ENCODE assay signal across 18 mouse cellular contexts in the genomic region with DNA sequence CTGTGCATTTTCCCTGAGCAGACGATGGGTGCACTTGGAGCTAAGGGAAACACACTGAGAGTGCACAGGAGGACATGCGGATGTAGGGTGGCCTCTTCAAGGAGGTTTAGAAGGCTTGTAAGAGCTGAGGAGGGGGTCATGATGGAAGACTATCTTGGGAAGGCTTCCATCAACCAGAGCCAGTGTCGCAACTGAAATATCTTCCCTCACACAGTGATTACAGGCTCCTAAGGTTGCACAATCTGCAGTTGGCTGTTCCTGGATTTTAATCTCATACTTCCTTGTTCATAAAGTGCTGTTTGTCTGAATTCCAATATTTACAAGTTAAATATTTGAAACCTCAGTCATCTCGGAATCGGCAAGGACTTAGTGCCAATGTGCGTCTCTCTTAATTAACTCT.
DNase-seq lines count a peak whose midpoint lies in the region; ATAC-seq and TF ChIP-seq lines count a peak whose summit lies in the region.
"Had no signal": no experiment of that assay in that cellular context is flagged by ENCODE, and none has a peak within 500 bp of the region (broad histone marks: within the 10 kb centered on the region; RNA-seq: fewer than 3 reads in every experiment).

No protein-coding gene starts in this region.

- no peak for TF ChIP-seq CTCF in thymus, adult 2 months (IDR thresholded peaks at IDR 0.05; ENCODE audit: borderline replicate concordance, control insufficient read depth, extremely low read depth, insufficient read depth, low read length, poor library complexity)

- H3K27me3 ChIP-seq in stomach, embryonic 15.5 days (replicated peaks), result no peaks in the 10 kb centered on the region
- no peaks in the 10 kb centered on the region for H3K27me3 ChIP-seq in thymus, adult 2 months (ENCODE audit: control insufficient read depth, insufficient read depth, low read length)
- H3K27me3 ChIP-seq: liver, embryonic 15.5 days; neural tube, embryonic 13.5 days had no signal

- ATAC-seq in stomach, embryonic 15.5 days (ENCODE audit: insufficient read depth, low FRiP score, low read depth), result 0 out of 2 replicates have a peak, but pooled peaks have one; percentile 43
- ATAC-seq: CD4-positive, CD25-positive, alpha-beta regulatory T cell, adult 4 months; forebrain, embryonic 14.5 days had no signal

- H3K4me2 ChIP-seq in stomach, embryonic 15.5 days, result no peak overlapping the region
- H3K4me2 ChIP-seq: liver, embryonic 15.5 days; neural tube, embryonic 13.5 days had no signal

- DNase-seq in adrenal gland, adult 2 months, result peak; percentile 30
- no peak for DNase-seq in adrenal gland, postnatal 36 days
- peak; percentile 51 for DNase-seq in gonadal fat pad, adult 2 months (ENCODE audit: low read depth)
- peak; percentile 49 for DNase-seq in lung, postnatal 10 days
- DNase-seq in kidney, postnatal 10 days, result no peak
- no peak for DNase-seq in thymus, adult 2 months
- no peak for DNase-seq in thymus, postnatal 14 days
- DNase-seq: cerebellum, adult 11 months; cerebellum, postnatal 25 days; gastrocnemius, postnatal 25 days; right cerebral cortex, postnatal 14 days had no signal

- H3K27ac ChIP-seq in stomach, embryonic 15.5 days, result peak overlapping the region; percentile 49; the same call in 1 of the 2 replicates
- no peak overlapping the region for H3K27ac ChIP-seq in thymus, adult 2 months (ENCODE audit: control insufficient read depth, insufficient read depth, low read length)
- H3K27ac ChIP-seq: left cerebral cortex, adult 2 months; liver, embryonic 15.5 days; neural tube, embryonic 13.5 days had no signal

- no peak for TF ChIP-seq POLR2A in thymus, adult 2 months (IDR thresholded peaks at IDR 0.05; ENCODE audit: control insufficient read depth, extremely low read depth, insufficient read depth, low read length, poor library complexity)

- peaks cover 10% of the 10 kb centered on the region for H3K4me1 ChIP-seq in stomach, embryonic 15.5 days
- peaks cover 7% of the 10 kb centered on the region for H3K4me1 ChIP-seq in thymus, adult 2 months (replicated peaks; ENCODE audit: control insufficient read depth, insufficient read depth, low read length)
- H3K4me1 ChIP-seq: liver, embryonic 15.5 days; neural tube, embryonic 13.5 days had no signal

- 61% methylated on average over 6 of the region's 6 CpGs for WGBS in stomach, embryonic 15.5 days
- WGBS in thymus, adult 2 months, result 95% methylated on average over 6 of the region's 6 CpGs

- no peak overlapping the region for H3K9ac ChIP-seq in stomach, embryonic 15.5 days
- H3K9ac ChIP-seq: liver, embryonic 15.5 days; neural tube, embryonic 13.5 days had no signal

- H3K9me3 ChIP-seq in stomach, embryonic 15.5 days, result no peaks in the 10 kb centered on the region
- H3K9me3 ChIP-seq: liver, embryonic 15.5 days; neural tube, embryonic 13.5 days had no signal

- H3K36me3 ChIP-seq in stomach, embryonic 15.5 days, result no peaks in the 10 kb centered on the region
- no peaks in the 10 kb centered on the region for H3K36me3 ChIP-seq in thymus, adult 2 months (ENCODE audit: control insufficient read depth, insufficient read depth, low read length)
- H3K36me3 ChIP-seq: G1E; liver, embryonic 15.5 days; neural tube, embryonic 13.5 days had no signal

- H3K4me3 ChIP-seq in stomach, embryonic 15.5 days (replicated peaks), result no peak overlapping the region
- no peak overlapping the region for H3K4me3 ChIP-seq in thymus, adult 2 months (ENCODE audit: control insufficient read depth, insufficient read depth, low read length)
- H3K4me3 ChIP-seq: left cerebral cortex, adult 2 months; liver, embryonic 15.5 days; neural tube, embryonic 13.5 days had no signal

Comparison
In these comparisons a context has a peak if more than half of its experiments do, and no peak if none do; other contexts are left out.
1. DNase-seq: peak in adrenal gland, adult 2 months (single experiment), gonadal fat pad, adult 2 months (single experiment) and lung, postnatal 10 days (single experiment); none in adrenal gland, postnatal 36 days (0 of 2), kidney, postnatal 10 days (single experiment), thymus, adult 2 months (single experiment) and thymus, postnatal 14 days (single experiment).